Mouse (Mus musculus): ENCODE measurements around the gene Rbks.

- no peak for TF ChIP-seq POLR2A (IDR thresholded peaks at IDR 0.05; ENCODE audit: insufficient read depth, low read length)
- TF ChIP-seq CTCF (IDR thresholded peaks at IDR 0.05; ENCODE audit: low read depth, low read length): no peak
- TF ChIP-seq EP300 (IDR thresholded peaks at IDR 0.05; ENCODE audit: insufficient read depth, low read depth, low read length): no peak
Measured at GRCm38 (mm10) chr5:31647327-31647726, 50.1 kb downstream of the Rbks start.

All from ES-Bruce4 (cell line).